Mouse (Mus musculus): ENCODE data around the gene Lgals7. TPM values are rescaled to one million over a fixed set of nuclear protein-coding genes. Genes with fewer than 3 reads are reported as not detected.

Gene Lgals7
- 0.74 TPM for polyA plus RNA-seq (2021)

- H3K27me3 ChIP-seq: no peaks in the 10 kb centered on the region
- in situ Hi-C loops (cut with MboI; ENCODE audit: low pct_unique_long_range_greater_than_20kb): no loop called here
- ATAC-seq (no peak), DNase-seq (ENCODE audit: low read depth, low spot score) (no peak)
- POLR2A ChIA-PET: no interaction called here
- no peak for TF ChIP-seq CTCF (IDR thresholded peaks at IDR 0.05)
- CTCF ChIA-PET: no interaction called here
Measured at GRCm38 (mm10) chr7:28863540-28863939, at the start of gene Lgals7. Lgals7 (plus strand) TSS chr7:28863853.

GRCm38 (mm10) chr7:28814306-28815034, 49.2 kb upstream of the Lgals7 start:
- no peaks in the 10 kb centered on the region for H3K27me3 ChIP-seq
- ChIA-PET POLR2A (no interaction called here), CTCF (no interaction called here)
- DNase-seq (ENCODE audit: low read depth, low spot score): no peak
- TF ChIP-seq CTCF (IDR thresholded peaks at IDR 0.05): no peak
- no peak for ATAC-seq
- in situ Hi-C loops (cut with MboI; ENCODE audit: low pct_unique_long_range_greater_than_20kb): no loop called here

- POLR2A ChIA-PET: no interaction called here
- in situ Hi-C loops (cut with MboI; ENCODE audit: low pct_unique_long_range_greater_than_20kb): no loop called here
- CTCF ChIA-PET: no interaction called here
Measured at GRCm38 (mm10) chr7:28815230-28815629, 48.4 kb upstream of the Lgals7 start.

GRCm38 (mm10) chr7:28816201-28816600, 47.5 kb upstream of the Lgals7 start:
- POLR2A ChIA-PET: interaction anchor here (0.6 kb wide), 2 partner anchors 137 to 168 kb away, joined by 3 to 4 read pairs; no protein-coding TSS in a partner anchor
- ATAC-seq (no peak), DNase-seq (ENCODE audit: low read depth, low spot score) (no peak)
- CTCF ChIA-PET: no interaction called here
- no peak for TF ChIP-seq CTCF (IDR thresholded peaks at IDR 0.05)
- in situ Hi-C loops (cut with MboI; ENCODE audit: low pct_unique_long_range_greater_than_20kb): no loop called here
- H3K27me3 ChIP-seq: no peaks in the 10 kb centered on the region

More at GRCm38 (mm10) chr7:28815230-28815629, 48.4 kb upstream of the Lgals7 start:
- TF ChIP-seq CTCF (IDR thresholded peaks at IDR 0.05): no peak
- DNase-seq (ENCODE audit: low read depth, low spot score): no peak
- no peak for ATAC-seq
- H3K27me3 ChIP-seq: no peaks in the 10 kb centered on the region

GRCm38 (mm10) chr7:28816920-28817319, 46.7 kb upstream of the Lgals7 start:
- no peaks in the 10 kb centered on the region for H3K27me3 ChIP-seq
- ATAC-seq (no peak), DNase-seq (ENCODE audit: low read depth, low spot score) (no peak)
- POLR2A ChIA-PET: interaction anchor here (0.6 to 1.2 kb wide), 2 partner anchors 9 to 136 kb away, joined by 3 to 5 read pairs; partner anchors contain the start of gene Hnrnpl
- in situ Hi-C loops (cut with MboI; ENCODE audit: low pct_unique_long_range_greater_than_20kb): no loop called here
- CTCF ChIA-PET: no interaction called here
- no peak for TF ChIP-seq CTCF (IDR thresholded peaks at IDR 0.05)

GRCm38 (mm10) chr7:28817524-28817923, 46.1 kb upstream of the Lgals7 start:
- CTCF ChIA-PET: interaction anchor here (1.4 kb wide), 1 partner anchor 10 kb away, joined by 4 read pairs; no protein-coding TSS in a partner anchor
- POLR2A ChIA-PET: interaction anchor here (1.2 kb wide), 1 partner anchor 9 kb away, joined by 5 read pairs; the partner anchor contains the start of gene Hnrnpl
- no peaks in the 10 kb centered on the region for H3K27me3 ChIP-seq
- TF ChIP-seq CTCF (IDR thresholded peaks at IDR 0.05): no peak
- ATAC-seq (no peak), DNase-seq (ENCODE audit: low read depth, low spot score) (no peak)
- in situ Hi-C loops (cut with MboI; ENCODE audit: low pct_unique_long_range_greater_than_20kb): no loop called here

GRCm38 (mm10) chr7:28817957-28818356, 45.7 kb upstream of the Lgals7 start:
- DNase-seq (ENCODE audit: low read depth, low spot score) (no peak), ATAC-seq (no peak)
- no peak for TF ChIP-seq CTCF (IDR thresholded peaks at IDR 0.05)
- ChIA-PET CTCF (interaction anchor here (1.4 kb wide), 1 partner anchor 10 kb away, joined by 4 read pairs; no protein-coding TSS in a partner anchor), POLR2A (interaction anchor here (1.2 kb wide), 1 partner anchor 10 kb away, joined by 5 read pairs; the partner anchor contains the start of gene Hnrnpl)
- in situ Hi-C loops (cut with MboI; ENCODE audit: low pct_unique_long_range_greater_than_20kb): no loop called here
- no peaks in the 10 kb centered on the region for H3K27me3 ChIP-seq

- ATAC-seq: no peak
- in situ Hi-C loops (cut with MboI; ENCODE audit: low pct_unique_long_range_greater_than_20kb): no loop called here
Measured at GRCm38 (mm10) chr7:28818436-28818835, 45.2 kb upstream of the Lgals7 start.

GRCm38 (mm10) chr7:28818861-28819452, 44.7 kb upstream of the Lgals7 start:
- in situ Hi-C loops (cut with MboI; ENCODE audit: low pct_unique_long_range_greater_than_20kb): no loop called here
- ChIA-PET POLR2A (interaction anchor here (3.5 kb wide), 1 partner anchor 8 kb away, joined by 22 read pairs; no protein-coding TSS in a partner anchor), CTCF (interaction anchor here (0.6 to 1.4 kb wide), 2 partner anchors 9 to 14 kb away, joined by 3 to 4 read pairs; no protein-coding TSS in a partner anchor)
- TF ChIP-seq CTCF (IDR thresholded peaks at IDR 0.05): no peak
- DNase-seq (ENCODE audit: low read depth, low spot score): no peak
- H3K27me3 ChIP-seq: no peaks in the 10 kb centered on the region
- no peak for ATAC-seq

More at GRCm38 (mm10) chr7:28818436-28818835, 45.2 kb upstream of the Lgals7 start:
- no peak for DNase-seq (ENCODE audit: low read depth, low spot score)
- no peaks in the 10 kb centered on the region for H3K27me3 ChIP-seq
- ChIA-PET CTCF (interaction anchor here (1.4 kb wide), 1 partner anchor 9 kb away, joined by 4 read pairs; no protein-coding TSS in a partner anchor), POLR2A (interaction anchor here (1.2 to 3.5 kb wide), 2 partner anchors 7 to 10 kb away, joined by 5 to 22 read pairs; partner anchors contain the start of gene Hnrnpl)
- TF ChIP-seq CTCF (IDR thresholded peaks at IDR 0.05): no peak

- no peaks in the 10 kb centered on the region for H3K27me3 ChIP-seq
- CTCF ChIA-PET: interaction anchor here (1.4 kb wide), 1 partner anchor 16 kb away, joined by 3 read pairs; no protein-coding TSS in a partner anchor
- no peak for TF ChIP-seq CTCF (IDR thresholded peaks at IDR 0.05)
- POLR2A ChIA-PET: interaction anchor here (1.3 to 3.5 kb wide), 2 partner anchors 8 to 18 kb away, joined by 3 to 22 read pairs; no protein-coding TSS in a partner anchor
- DNase-seq (ENCODE audit: low read depth, low spot score): no peak
- ATAC-seq: no peak
- in situ Hi-C loops (cut with MboI; ENCODE audit: low pct_unique_long_range_greater_than_20kb): no loop called here
Measured at GRCm38 (mm10) chr7:28819571-28819970, 44.1 kb upstream of the Lgals7 start.
